Mouse (Mus musculus) layer of hippocampus, postnatal 36 days (tissue): Measurements from ENCODE around the gene Slc27a2. TPM values are rescaled to one million over a fixed set of nuclear protein-coding genes. Genes with fewer than 3 reads are reported as not detected.
"Not testable (repeated sequence)": the region's sequence is repeated elsewhere in the genome, so short reads cannot be mapped to it uniquely, and the experiment has no call there.

Experiments
- DNase-seq, 2 experiments: peaks; one replicate each; pipeline ENCODE4 v3.0.0; 2022
- total RNA-seq, 2 experiments: library from RNA; stranded (reverse); gene quantifications; 2 replicates each; pipeline ENCODE4 v1.2.3; 2021

Slc27a2 gene
- total RNA-seq, 2 experiments from 2014 or later, result 11.1 to 12.0 TPM

DNA sequence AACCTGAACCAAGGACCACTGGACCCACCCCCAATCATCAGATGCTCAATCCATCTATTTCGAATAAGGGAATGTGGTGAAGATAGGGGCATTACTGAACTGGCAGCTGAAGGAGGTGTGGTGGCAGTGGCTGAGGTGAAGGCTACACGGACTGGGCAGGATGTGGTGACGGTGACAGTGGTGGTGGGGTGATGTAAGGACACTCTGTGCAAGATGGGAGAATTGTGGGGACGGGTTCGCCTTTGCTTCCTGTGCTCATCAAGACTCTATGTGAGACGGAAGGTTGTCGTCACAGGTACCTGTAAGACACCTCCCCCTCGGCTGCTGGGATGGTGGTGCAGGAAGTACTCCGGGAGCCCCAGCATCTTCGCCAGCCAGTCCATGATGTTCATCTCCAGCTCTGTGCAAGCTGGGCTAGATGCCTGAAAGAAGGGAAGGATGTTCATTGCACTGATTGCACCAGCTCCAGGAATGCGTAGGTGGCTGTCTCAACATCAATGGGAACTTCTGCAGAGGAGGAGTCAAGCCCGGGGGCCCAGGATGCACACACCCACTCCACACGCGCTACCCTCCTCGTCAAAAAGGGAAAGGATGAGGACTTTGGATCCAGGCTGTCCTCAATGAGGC lies 54.0 kb downstream of the Slc27a2 start:
- DNase-seq, result no peak

DNA sequence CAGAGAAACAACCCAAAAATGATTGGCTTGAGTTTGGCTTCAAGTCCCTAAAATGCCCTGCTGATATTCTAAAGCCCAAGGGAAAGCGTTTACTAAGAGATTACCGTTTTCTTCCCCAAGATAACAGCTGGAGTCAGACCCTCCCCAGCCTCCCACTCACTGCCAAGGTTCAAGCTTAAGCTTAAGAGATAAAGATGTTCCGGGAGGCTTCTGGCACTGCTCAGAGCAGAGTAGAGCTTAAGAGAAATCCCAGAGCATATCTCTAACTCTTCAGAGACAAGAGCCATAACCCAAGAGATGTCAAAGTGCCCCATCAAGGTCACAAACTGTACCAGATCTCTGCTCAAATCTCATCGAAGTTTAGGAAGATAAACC lies 54.5 kb downstream of the Slc27a2 start:
- DNase-seq, result no peak

DNA sequence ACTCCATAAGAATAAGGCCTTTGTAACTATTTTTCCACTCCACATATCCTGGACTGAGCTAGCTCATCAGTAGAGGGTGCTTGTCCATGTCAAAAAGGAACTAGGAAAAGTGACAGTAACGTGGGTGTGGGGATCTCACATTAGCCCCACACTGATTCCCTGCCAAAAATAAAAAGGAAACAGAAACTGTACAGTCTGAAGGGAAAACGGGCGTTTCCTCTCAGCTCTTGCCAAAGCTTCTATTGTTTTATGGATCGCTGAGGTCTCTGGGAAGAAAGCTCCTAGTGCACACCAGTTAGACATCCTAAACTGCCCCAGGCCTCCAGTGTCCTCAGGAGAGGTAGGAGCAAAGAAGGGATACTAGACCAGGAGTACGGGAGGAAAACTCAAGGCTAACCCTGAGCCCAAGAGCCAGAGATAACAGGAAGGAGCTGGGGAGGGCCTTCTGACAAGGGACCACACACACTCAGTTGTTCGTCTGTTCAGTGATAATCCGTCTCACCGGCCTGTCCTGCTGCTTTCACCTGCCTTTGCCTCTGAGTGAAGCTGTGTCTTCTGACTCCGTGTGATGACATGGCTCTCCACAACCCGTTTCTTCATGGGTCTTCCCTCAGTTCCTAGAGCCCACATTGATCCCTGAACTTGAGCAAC lies 55.5 kb downstream of the Slc27a2 start:
- DNase-seq, result no peak

DNA sequence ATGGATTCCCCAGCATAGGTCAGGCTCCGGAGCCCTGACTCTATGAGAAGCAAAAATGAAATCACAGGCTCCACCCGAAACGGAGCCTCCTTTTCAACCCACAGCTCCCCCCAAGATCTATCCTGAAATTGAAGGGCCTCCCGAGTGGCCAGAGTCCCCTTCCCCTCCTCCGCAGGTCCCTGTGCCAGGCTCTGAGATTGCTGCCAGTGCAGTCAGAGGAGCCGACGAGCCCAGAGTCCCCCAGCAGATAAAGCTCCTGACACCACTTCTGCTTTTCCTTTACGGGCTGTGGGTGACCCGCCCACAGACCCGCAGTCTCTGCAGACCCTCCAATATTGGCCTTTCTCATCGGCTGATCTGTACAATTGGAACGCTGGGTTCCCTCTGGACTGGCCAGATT lies 57.4 kb downstream of the Slc27a2 start:
- not testable (repeated sequence) for DNase-seq

DNA sequence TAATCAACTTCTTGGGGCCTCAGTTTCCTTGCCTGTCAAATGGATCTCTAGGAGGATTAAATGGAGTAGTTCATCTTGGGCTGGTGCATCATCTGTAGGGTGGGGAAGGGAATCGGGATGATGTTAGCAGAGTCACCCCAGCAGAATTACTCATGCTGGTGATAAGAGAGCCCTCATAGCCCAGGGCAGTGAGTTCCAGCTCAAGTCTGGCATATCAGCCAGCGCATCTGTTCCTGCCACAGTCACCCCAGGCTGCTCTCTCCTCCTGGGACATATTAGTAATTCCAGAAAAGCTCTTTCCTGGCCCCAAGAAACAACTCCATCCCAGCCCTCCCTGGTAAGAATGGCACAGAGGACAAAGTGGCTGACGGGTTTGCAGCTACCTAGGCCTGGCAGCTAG lies 63.1 kb downstream of the Slc27a2 start:
- no peak for DNase-seq

DNA sequence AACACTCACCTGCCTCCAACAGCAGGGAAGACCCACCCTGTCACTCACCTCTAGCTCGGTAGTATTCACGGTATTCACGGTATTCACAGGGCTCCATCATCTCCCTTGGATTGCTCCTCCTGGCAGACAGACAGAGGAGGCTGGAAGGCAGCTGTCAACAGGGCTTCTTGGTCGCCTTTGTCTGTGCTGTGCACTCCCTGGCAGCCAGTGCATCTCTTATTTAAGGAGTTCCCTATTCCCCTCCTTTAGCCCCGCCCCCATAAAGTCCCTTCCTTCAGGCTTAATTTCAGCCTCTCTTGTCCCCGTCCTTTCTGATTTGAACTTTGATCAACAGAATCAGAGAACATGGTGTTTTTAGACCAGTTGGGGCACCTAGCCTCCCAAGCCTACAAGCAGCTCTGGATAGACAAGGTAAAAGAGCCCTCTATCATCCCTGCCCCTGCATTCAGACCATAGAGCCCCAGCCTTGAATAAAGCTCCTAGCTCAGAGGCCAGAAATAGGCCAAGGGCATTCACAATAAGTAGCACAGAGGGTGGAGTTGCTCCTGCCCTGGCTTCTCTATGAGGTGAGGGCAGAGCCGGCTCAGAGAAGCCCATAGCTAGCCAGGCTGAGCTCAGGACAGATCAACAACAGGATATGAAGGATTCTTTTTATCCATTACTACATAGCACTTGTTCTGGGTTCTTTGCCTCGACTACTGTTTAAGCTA lies 66.4 kb downstream of the Slc27a2 start:
- DNase-seq, result no peak

DNA sequence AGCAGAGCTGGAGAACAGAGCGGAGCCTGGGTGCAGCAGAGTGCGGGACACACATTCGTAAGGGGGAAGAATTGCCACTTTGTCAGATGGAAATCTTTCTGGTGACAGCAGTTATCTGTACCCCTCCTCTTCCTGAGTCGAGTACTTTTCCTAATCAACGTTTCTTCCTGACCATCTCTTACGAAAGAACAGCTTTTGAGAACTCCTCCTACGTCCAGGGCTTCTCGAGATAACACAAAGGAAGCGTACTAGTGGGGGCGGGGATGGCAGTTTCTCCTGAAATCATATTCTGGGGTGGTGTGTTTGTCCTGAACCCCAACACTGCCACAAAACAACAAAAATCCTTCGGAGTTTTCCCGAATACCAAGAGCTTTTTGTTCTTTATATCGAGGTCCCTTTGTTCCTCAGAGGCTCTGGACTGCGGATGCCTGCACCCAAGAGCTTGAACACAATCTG lies 67.1 kb downstream of the Slc27a2 start, which contains the start of gene Hdc:
Gene Hdc (minus strand): TSS at position 51 of the 456 bp plus-strand sequence.
- no peak for DNase-seq

DNA sequence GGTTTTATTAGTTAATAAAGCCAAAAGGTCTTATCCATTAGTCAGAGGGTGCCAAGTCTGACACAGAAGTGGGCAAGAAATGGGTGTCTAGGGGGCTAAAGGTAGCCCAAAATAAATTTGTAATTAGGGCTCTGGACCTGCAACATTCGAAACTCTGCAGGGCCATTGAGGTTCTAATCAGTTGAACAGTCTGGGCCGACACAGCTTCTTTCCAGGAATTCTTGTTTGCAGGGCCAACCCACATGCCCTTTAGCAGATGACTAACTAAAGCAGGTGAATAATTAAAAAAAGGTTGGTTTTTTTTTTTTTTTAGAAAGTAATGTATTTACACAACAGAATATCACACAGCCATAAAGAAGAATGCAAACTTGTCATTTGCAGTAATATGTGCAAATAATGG lies 70.2 kb downstream of the Slc27a2 start:
- DNase-seq, result no peak

DNA sequence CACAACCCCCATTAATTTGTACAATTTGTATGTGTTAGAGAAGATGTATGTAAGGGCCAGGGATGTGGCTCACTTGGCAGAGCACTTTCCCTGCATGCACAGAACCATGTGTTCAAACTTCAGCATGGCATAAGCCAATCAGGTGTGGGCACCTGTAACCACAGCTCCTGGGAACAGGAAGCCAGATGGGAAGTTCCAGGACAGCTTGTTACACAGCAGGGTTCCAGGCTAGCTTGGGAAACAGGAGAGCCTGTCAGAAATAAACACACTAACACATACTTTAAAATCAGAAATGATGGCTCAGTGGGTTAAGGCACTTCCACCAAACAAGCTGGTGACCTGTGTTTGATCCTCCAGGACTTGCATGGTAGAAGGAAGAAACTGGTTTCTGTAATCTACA lies 70.9 kb downstream of the Slc27a2 start:
- no peak for DNase-seq

DNA sequence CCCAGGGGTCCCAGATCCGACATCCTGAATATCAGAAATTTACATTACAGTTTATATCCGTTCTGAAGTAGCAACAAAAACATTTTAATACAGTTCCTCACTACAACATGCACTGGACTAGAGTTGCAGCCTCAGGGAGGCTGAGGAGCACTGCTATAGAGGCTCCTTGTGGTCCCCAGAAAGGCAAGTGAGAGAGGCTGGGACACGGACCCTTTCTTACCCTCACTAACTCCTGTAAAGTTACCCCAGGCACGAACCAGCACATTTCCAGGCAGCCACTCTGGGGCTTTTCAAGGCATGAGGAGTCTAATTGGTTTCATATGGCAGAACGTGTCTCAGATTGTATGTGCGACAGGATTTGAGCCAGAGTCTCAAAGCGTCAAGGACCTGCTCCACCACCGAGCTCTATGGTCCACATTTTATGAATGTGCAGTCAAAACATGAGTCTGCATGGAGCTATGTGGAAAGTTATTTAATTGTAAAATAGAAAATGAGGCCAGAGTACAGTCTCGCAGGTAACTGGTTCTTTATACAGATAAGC lies 76.3 kb downstream of the Slc27a2 start:
- DNase-seq, result no peak

DNA sequence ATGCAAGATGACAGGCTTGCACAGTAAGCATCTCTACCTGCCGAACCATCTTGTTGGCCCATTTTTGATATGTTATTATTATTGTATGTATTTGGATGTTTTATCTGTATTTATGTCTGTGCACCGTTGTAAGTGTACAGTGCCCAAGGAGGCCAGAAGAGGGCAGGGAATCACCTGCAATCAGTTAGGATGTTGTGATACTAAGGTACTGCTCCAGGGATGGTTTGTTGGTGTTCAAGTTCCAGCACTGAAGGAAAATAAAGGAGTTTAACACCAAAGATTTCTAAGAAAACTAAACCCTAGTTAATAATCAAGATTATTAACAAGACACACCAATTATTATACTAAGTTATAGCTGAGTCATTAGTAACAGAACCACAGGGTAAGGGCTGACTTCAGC lies 81.0 kb downstream of the Slc27a2 start:
- DNase-seq, result no peak

DNA sequence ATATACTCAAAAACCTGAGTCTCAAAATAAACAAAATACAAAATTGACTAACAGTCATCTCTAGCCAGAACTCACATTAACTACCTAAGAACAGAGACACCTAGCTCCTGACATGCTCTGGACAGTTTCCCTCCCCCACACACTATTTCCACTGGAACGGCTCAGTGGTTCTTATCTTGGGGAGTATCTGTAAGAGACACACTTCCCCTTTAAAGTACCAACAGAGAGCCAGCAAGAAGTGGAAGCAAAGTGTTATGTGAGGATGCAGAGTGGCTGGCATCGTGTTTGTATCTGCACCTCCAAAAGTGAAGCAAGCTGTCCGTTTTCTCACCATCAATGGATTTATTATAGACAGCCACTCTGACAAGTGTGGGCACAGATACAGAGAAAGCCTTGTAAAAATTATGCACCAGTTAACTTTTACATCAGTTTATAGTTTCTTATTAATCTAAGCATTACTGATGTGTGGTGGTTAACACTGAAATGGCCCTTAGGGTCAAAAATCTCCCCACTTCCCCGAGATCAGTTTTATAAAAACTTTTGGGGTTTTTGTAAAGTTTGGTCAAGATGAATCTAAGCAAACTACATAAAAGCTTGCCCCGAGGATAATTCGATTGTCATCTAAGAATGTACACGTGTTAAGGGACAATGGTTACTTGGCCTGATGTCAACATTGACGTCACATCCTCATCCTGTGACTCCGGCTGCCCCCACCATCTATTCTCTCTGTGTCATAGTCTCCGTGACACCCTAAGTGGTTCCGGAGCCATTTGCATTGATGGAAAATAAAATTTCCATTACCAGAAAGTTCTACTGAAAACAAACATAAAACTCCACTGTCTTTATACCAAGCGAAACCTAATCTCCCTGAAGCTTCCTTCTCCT lies 84.0 kb downstream of the Slc27a2 start:
- DNase-seq, result no peak

Other genes starting within 250 kb of the Slc27a2 start
- gene Atp8b4, start 51.7 kb upstream of the Slc27a2 start, total RNA-seq, result not detected
- 1 to 10 TPM in 1 of 2 experiments, under 1 TPM in 1; 0.70 to 1.4 TPM for gene Hdc, start 66.9 kb downstream of the Slc27a2 start, total RNA-seq
- 10 to 100 TPM; 17.1 to 23.0 TPM for gene Gabpb1, start 123.9 kb downstream of the Slc27a2 start, total RNA-seq
- gene Usp8, start 154.9 kb downstream of the Slc27a2 start, total RNA-seq, result 10 to 100 TPM; 49.9 to 52.4 TPM
- gene Usp50, start 231.1 kb downstream of the Slc27a2 start, total RNA-seq, result 1 to 10 TPM; 2.9 to 3.2 TPM